17 mouse cellular contexts compared by ENCODE assay signal in the genomic region with DNA sequence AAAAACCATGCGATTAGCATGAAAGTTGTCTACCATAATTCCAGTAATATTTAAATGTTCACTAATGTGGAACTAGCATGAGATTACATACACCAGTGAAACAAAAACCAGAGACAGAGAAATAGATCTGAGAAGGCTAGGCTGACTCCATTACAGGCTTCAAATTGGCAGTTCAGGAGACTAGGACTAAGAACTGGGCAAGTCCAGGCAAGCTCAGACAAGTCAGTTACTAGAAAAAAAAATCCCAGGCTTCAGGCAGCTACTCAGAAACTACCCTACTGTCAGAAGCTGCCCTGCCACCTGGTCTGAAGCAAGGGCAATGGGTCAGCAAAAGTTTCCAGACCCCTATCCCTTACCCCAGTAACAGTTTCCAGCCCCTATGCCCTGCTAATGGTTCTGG.
"Had no signal": no experiment of that assay in that cellular context is flagged by ENCODE, and none has a peak within 500 bp of the region (broad histone marks: within the 10 kb centered on the region; RNA-seq: fewer than 3 reads in every experiment).

No protein-coding gene starts in this region.

- H3K9ac ChIP-seq: lung, embryonic 14.5 days; midbrain, embryonic 12.5 days; neural tube, embryonic 13.5 days; neural tube, embryonic 15.5 days had no signal

- H3K4me2 ChIP-seq: lung, embryonic 14.5 days; midbrain, embryonic 12.5 days; neural tube, embryonic 13.5 days; neural tube, embryonic 15.5 days had no signal

- H3K36me3 ChIP-seq: midbrain, embryonic 10.5 days; midbrain, embryonic 12.5 days; neural tube, embryonic 13.5 days; neural tube, embryonic 15.5 days had no signal

- ATAC-seq: midbrain, embryonic 16.5 days had no signal

- H3K4me3 ChIP-seq: midbrain, embryonic 10.5 days; midbrain, embryonic 12.5 days; myocyte; neural tube, embryonic 13.5 days; neural tube, embryonic 15.5 days had no signal

- H3K9me3 ChIP-seq: midbrain, embryonic 10.5 days; midbrain, embryonic 12.5 days; neural tube, embryonic 13.5 days; neural tube, embryonic 15.5 days had no signal

- H3K27me3 ChIP-seq: midbrain, embryonic 12.5 days; neural tube, embryonic 13.5 days; neural tube, embryonic 15.5 days had no signal

- H3K27ac ChIP-seq: midbrain, embryonic 10.5 days; midbrain, embryonic 12.5 days; neural tube, embryonic 13.5 days; neural tube, embryonic 15.5 days had no signal

- DNase-seq: lung, adult 18-20 months; lung, embryonic 14.5 days; lung, postnatal 4 days; midbrain, embryonic 14.5 days; retina, postnatal 1 day; right cerebral cortex, adult 18-20 months; right cerebral cortex, postnatal 25 days; right cerebral cortex, postnatal 4 days; spleen, adult 18-20 months; thymus, adult 2 months; thymus, postnatal 36 days had no signal
